Mouse (Mus musculus): ENCODE results near the gene 1700025G04Rik.

- TF ChIP-seq CTCF (IDR thresholded peaks at IDR 0.05) = 0 out of 2 replicates have a peak, but pooled peaks have one; percentile 5
- no peak; the same call in 1 of the 2 replicates for TF ChIP-seq EP300 (IDR thresholded peaks at IDR 0.05)
These were observed 226.7 kb downstream of the 1700025G04Rik start for GRCm38 (mm10) chr1:151863135-151863796.

All from lung, postnatal 0 days (tissue).